Mouse (Mus musculus): Measurements from ENCODE around the gene Blmh.

DNA sequence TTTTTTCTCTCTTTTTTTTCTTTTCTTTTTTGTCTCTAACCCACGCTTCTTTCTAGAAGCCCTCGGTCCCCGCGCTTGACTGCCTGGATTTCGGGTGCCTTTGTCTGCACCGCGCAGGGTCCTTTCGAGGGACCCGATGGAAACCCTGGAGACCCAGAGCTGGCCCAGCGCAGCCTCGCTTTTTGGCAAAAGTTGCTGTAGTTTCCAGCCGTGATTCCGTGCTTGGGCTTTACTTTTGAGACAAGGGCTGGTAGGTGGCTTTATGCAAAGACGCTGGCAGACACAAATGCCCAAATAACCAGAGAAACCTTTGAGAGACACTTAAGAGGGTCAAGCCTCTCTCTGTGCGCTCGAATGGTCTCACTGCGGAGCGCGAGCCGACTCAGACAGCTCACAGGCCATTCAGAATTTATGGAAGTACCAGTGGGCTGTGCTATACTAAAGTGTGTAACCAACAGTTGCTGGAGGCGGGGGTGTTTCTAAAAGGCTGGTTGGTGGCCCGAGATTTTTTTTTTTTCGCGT, 74.2 kb downstream of the Blmh start:
- no peak for TF ChIP-seq CTCF (IDR thresholded peaks at IDR 0.05; ENCODE audit: borderline replicate concordance, insufficient read depth, low read depth, low read length)
- no peak for TF ChIP-seq POLR2A (IDR thresholded peaks at IDR 0.05; ENCODE audit: borderline replicate concordance, insufficient read depth, low read length)

Data from cerebellum, adult 2 months (tissue).